Mouse (Mus musculus) CH12.LX (cell line): ENCODE results near the gene Stab1.

ENCODE experiments used
- CTCF ChIP-seq, 2 experiments: IDR thresholded peaks in 1 of 2; conservative IDR thresholded peaks in 1 of 2; 2 replicates each; pipeline ENCODE4 v1.5.1; 2011 to 2012; ENCODE audit warnings: low read depth in 2 of 2, low read length in 2 of 2, improper control_type of control experiment in 1 of 2, inconsistent platforms in 1 of 2, mild to moderate bottlenecking in 1 of 2, moderate library complexity in 1 of 2
- EP300 ChIP-seq: IDR thresholded peaks from 2 replicates; pipeline ENCODE4 v1.6.1; 2011; ENCODE audit warnings: low read length, improper control_type of control experiment
- MAZ ChIP-seq: IDR thresholded peaks from 2 replicates; pipeline ENCODE4 v1.6.1; 2012; ENCODE audit warnings: low read depth, mild to moderate bottlenecking, inconsistent platforms, low read length, improper control_type of control experiment, moderate library complexity
- MYC ChIP-seq: IDR thresholded peaks from 2 replicates; pipeline ENCODE4 v1.6.1; 2011; ENCODE audit warnings: low read depth, mild to moderate bottlenecking, improper control_type of control experiment, low read length
- TCF12 ChIP-seq: IDR thresholded peaks from 2 replicates; pipeline ENCODE4 v1.6.1; 2014; ENCODE audit warnings: low read depth, mild to moderate bottlenecking, inconsistent platforms, low read length, improper control_type of control experiment

- TF ChIP-seq CTCF (conservative IDR thresholded peaks at IDR 0.05 in 1 of 2, IDR thresholded peaks at IDR 0.05 in 1 of 2; ENCODE audit: low read depth in 2 of 2, low read length in 2 of 2) (no peak), MYC (no peak), TCF12 (no peak), EP300 (no peak), MAZ (no peak)
Measured at GRCm38 (mm10) chr14:31197547-31198516, 29.4 kb upstream of the Stab1 start.
